Mouse (Mus musculus): Measurements from ENCODE around the gene Tbc1d14. TPM values are rescaled to one million over a fixed set of nuclear protein-coding genes. Genes with fewer than 3 reads are reported as not detected.

Gene Tbc1d14
- polyA plus RNA-seq, 1 experiment from 2014 or later = 15.7 TPM

DNA sequence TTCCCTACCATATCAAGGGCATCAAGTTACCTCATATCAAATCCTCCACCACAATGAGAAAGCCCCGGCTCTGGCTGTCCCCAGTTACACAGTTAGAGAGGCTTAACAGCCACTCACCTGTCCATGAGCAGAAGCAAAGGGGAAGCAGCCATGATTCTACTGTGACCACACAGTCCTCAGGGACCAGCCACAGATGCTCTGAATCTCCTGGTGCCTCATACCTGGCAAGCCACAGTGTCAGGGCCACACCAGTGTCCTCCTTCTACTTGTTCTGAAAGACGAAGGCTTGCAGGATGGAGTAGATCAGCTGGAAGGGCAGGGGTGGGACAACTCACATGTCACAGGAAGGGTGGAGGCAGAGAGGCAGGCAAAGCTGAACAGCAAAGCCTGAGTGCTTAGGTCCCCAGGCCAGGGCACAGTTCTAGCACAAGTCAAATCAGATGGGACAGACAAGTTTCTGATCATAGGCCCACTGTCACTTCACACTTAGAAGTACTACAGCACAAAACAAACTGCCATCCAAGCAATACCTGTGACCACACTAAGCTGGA is 39.9 kb downstream of the Tbc1d14 start:
- H3K27ac ChIP-seq (replicated peaks) = no peak overlapping the region
- no peaks in the 10 kb centered on the region for H3K27me3 ChIP-seq (replicated peaks)
- no peak overlapping the region for H3K4me2 ChIP-seq
- no peak for ATAC-seq (ENCODE audit: extremely low read depth, insufficient number of reproducible peaks, low FRiP score, low TSS enrichment)
- H3K4me1 ChIP-seq = peaks cover 35% of the 10 kb centered on the region
- H3K36me3 ChIP-seq = no peaks in the 10 kb centered on the region
- no peak overlapping the region for H3K9ac ChIP-seq
- H3K9me3 ChIP-seq = no peaks in the 10 kb centered on the region
- H3K4me3 ChIP-seq = no peak overlapping the region
- 62% methylated on average over 2 of the region's 2 CpGs for WGBS

GRCm38 (mm10) chr5:36552391-36552790 is 40.7 kb downstream of the Tbc1d14 start:
- Histone ChIP-seq H3K27me3 (replicated peaks) (no peaks in the 10 kb centered on the region), H3K9ac (no peak overlapping the region), H3K4me2 (no peak overlapping the region), H3K4me1 (peaks cover 28% of the 10 kb centered on the region), H3K27ac (replicated peaks) (no peak overlapping the region), H3K4me3 (no peak overlapping the region), H3K9me3 (no peaks in the 10 kb centered on the region), H3K36me3 (no peaks in the 10 kb centered on the region)
- ATAC-seq (ENCODE audit: extremely low read depth, insufficient number of reproducible peaks, low FRiP score, low TSS enrichment) = no peak
- 90% methylated on average over 4 of the region's 4 CpGs for WGBS

DNA sequence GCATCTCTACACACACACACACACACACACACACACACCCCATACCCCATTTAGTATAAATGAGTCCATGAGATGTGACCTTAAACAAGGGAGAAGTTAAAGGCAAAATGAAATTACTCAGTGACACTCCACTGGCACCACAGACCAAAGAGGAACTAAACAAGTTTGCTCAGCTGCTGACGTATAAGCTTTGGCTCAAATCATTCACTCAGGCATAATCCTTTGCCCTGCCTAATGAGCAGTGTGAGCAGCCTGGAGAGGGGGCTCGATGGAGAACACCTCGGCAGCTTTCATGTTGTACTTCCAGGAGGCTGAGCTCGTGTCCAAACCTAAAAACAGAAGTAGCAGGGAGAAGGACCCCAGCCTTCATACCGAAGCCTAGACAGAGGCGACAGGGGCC is 43.8 kb downstream of the Tbc1d14 start:
- Histone ChIP-seq H3K9me3 (no peaks in the 10 kb centered on the region), H3K4me2 (no peak overlapping the region), H3K36me3 (no peaks in the 10 kb centered on the region), H3K9ac (0 out of 2 replicates have a peak overlapping the region, but pooled peaks have one; percentile 44), H3K4me1 (peaks cover 17% of the 10 kb centered on the region), H3K27ac (replicated peaks) (no peak overlapping the region), H3K27me3 (replicated peaks) (no peaks in the 10 kb centered on the region), H3K4me3 (no peak overlapping the region)
- 53% methylated on average over 6 of the region's 6 CpGs for WGBS
- ATAC-seq (ENCODE audit: extremely low read depth, insufficient number of reproducible peaks, low FRiP score, low TSS enrichment) = no peak

DNA sequence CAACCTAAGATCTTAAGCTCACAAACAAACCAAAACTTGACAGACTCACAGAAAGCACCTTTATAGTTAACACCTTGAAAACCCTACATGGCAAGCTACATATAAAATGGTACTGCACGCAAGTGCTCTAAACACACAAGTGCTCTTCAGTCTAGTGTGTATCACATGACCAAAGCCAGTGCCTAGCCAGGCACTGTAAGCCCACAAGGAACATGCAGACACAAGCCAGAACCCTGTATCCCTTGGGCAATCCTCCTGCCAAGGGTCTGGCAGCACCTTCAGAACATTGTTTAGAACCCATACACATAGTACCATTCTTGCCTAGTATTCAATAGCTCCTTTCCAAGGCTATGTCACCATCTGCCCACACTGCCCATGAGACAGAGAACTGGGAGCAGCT is 48.3 kb downstream of the Tbc1d14 start:
- no peak for ATAC-seq (ENCODE audit: extremely low read depth, insufficient number of reproducible peaks, low FRiP score, low TSS enrichment)
- H3K4me1 ChIP-seq = peaks cover 5% of the 10 kb centered on the region
- no peak overlapping the region for H3K4me3 ChIP-seq
- H3K36me3 ChIP-seq = no peaks in the 10 kb centered on the region
- H3K27me3 ChIP-seq (replicated peaks) = no peaks in the 10 kb centered on the region
- no peak overlapping the region for H3K9ac ChIP-seq
- 78% methylated on average over 1 of the region's 1 CpGs for WGBS
- H3K9me3 ChIP-seq = no peaks in the 10 kb centered on the region
- H3K4me2 ChIP-seq = no peak overlapping the region
- H3K27ac ChIP-seq (replicated peaks) = no peak overlapping the region

DNA sequence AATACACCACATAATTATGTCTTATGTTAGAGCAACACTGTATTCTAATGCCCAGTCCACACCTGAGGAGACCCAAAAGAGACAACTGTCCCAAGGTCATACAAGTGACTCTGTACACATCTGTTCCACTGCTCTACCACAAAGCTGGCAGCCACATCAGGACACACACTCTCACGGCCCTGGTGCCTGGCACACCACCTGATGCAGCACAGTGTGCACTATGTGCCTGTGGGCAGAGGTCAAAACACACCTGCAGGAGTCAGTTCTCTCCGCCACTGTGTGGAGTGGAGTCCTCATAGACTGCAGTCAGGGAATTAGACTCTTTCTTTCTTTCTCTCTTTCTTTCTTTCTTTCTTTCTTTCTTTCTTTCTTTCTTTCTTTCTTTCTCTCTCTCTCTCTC is 52.1 kb downstream of the Tbc1d14 start:
- no peak for ATAC-seq (ENCODE audit: extremely low read depth, insufficient number of reproducible peaks, low FRiP score, low TSS enrichment)
- Histone ChIP-seq H3K36me3 (no peaks in the 10 kb centered on the region), H3K27ac (replicated peaks) (no peak overlapping the region), H3K27me3 (replicated peaks) (no peaks in the 10 kb centered on the region), H3K4me2 (no peak overlapping the region), H3K4me1 (no peaks in the 10 kb centered on the region), H3K4me3 (no peak overlapping the region), H3K9me3 (no peaks in the 10 kb centered on the region), H3K9ac (no peak overlapping the region)
- WGBS = 76% methylated on average over 2 of the region's 2 CpGs

DNA sequence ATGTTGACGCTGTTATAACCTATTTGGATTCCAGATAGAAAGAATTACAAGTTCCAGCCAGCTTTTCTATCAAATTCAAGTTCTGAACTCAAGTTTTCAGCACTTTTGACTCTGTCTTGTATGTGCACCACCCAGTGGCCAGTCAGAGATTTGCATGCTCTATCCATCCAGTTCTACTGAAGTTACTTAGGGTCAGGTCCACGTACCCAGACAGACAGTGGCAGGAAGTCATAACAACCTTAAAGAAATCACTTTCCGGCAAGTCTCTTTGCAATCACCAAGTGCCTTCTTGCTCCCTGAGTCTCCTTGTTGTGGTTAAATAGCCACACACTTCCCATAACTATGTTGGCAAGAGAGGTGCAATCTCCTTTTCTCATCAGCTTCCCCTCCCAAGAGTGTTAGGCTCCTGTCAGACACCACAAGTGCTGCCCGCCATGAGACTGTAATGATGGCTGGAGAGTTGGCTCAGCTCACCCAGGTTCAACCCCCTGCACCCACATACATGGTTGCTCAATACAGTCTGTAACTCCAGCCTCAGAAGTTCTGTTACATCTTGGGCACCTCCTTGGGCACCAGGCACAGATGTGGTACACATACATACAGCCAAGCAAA is 54.4 kb downstream of the Tbc1d14 start:
- H3K9me3 ChIP-seq = no peaks in the 10 kb centered on the region
- no peaks in the 10 kb centered on the region for H3K36me3 ChIP-seq
- ATAC-seq (ENCODE audit: extremely low read depth, insufficient number of reproducible peaks, low FRiP score, low TSS enrichment) = no peak
- H3K4me2 ChIP-seq = no peak overlapping the region
- 24% methylated on average over 4 of the region's 4 CpGs for WGBS
- H3K4me3 ChIP-seq = no peak overlapping the region
- H3K27me3 ChIP-seq (replicated peaks) = no peaks in the 10 kb centered on the region
- H3K4me1 ChIP-seq = peaks cover 7% of the 10 kb centered on the region
- no peak overlapping the region for H3K9ac ChIP-seq
- H3K27ac ChIP-seq (replicated peaks) = no peak overlapping the region

DNA sequence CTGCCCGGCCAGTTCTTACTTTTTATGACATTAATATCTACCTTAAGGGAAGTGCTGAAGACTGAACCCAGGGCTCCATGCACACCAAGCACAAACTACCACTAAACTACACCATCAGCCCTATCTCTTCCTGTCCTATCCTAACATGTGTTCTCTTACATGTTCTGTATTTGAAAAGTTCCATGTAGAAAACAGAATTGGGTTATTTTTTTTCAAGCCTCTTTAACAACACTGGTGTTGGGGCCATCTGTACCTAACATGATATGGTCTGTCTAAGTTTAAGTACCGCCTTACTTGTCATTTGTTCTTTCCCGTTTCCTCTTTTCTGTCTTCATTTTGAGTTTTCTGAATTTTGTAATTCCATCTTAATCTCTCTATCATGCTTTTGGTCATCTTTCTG is 56.7 kb downstream of the Tbc1d14 start:
- WGBS = 85% methylated on average over 3 of the region's 3 CpGs
- no peak for ATAC-seq (ENCODE audit: extremely low read depth, insufficient number of reproducible peaks, low FRiP score, low TSS enrichment)

DNA sequence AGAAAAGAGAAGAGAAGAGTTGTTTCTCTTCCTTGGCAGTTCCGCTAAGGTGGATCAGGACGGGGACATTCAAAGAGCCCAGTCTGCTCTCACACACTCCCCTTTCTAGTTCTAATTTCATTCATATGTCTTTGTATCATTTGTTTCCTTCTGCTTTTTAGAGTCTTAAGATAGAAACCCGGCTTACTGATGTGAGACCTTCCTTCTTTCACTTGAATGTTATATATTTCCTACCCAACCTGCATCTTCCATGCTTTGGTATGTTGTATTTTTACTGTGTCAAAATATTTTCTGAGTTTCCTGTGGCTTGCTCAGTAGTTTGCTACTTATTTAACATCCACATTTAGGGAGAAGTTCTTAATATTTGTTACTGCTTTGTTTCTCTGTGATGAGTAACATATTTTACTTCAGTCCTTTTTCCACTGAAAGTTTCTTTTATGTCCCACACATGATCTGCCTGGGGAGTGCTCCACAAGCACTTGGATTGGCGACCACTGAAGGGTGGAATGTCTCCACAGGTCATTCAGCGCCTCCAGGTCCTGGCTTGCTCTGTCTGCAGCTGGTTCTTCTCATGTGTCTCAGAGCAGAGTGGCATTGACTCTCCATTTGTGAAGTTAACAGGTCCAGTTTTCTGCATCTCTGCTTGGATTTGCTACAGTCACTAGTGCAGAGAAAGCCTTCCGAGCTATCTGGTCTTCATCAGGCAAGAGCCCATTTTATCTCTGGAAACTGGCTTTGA is 57.5 kb downstream of the Tbc1d14 start:
- H3K4me1 ChIP-seq = peaks cover 10% of the 10 kb centered on the region
- H3K27me3 ChIP-seq (replicated peaks) = no peaks in the 10 kb centered on the region
- H3K9me3 ChIP-seq = no peaks in the 10 kb centered on the region
- H3K27ac ChIP-seq (replicated peaks) = no peak overlapping the region
- H3K9ac ChIP-seq = no peak overlapping the region
- WGBS = 69% methylated on average over 6 of the region's 6 CpGs
- ATAC-seq (ENCODE audit: extremely low read depth, insufficient number of reproducible peaks, low FRiP score, low TSS enrichment) = no peak
- H3K36me3 ChIP-seq = no peaks in the 10 kb centered on the region
- no peak overlapping the region for H3K4me3 ChIP-seq
- H3K4me2 ChIP-seq = no peak overlapping the region

More for the DNA sequence above, 56.7 kb downstream of the Tbc1d14 start:
- Histone ChIP-seq H3K4me3 (no peak overlapping the region), H3K27ac (replicated peaks) (no peak overlapping the region), H3K9ac (no peak overlapping the region), H3K4me1 (peaks cover 7% of the 10 kb centered on the region), H3K9me3 (no peaks in the 10 kb centered on the region), H3K27me3 (replicated peaks) (no peaks in the 10 kb centered on the region), H3K4me2 (no peak overlapping the region), H3K36me3 (no peaks in the 10 kb centered on the region)

DNA sequence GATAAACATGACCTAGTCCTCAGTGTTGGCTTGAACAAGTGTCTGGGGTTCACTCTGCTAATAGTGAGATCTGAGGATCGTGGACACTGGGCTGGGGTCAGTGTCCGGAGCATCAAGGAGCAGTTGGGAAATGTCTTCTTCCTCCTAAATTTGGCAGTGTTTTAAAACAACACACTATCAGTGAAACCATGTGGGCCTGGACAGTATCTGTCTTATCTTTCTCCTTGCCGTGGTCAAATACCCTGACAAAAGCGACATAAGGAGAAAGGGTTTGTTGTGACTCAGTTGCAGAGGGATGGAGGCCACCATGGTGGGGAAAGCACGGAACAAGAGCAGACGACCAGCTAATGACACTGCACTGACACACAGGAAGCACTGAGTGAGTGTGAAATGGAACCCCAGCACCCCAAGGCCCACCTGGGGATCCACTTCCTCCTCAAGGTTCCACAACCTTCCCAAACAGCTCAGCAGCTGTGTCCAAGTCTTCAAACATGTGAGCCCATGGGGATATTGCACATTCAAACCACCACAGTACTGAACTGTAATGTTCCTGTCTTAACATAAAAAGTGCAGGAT is 58.5 kb downstream of the Tbc1d14 start:
- Histone ChIP-seq H3K27ac (replicated peaks) (no peak overlapping the region), H3K4me2 (no peak overlapping the region), H3K9me3 (no peaks in the 10 kb centered on the region), H3K4me3 (no peak overlapping the region), H3K36me3 (no peaks in the 10 kb centered on the region), H3K27me3 (replicated peaks) (no peaks in the 10 kb centered on the region), H3K9ac (no peak overlapping the region), H3K4me1 (peaks cover 18% of the 10 kb centered on the region)
- 34% methylated on average over 6 of the region's 6 CpGs for WGBS
- no peak for ATAC-seq (ENCODE audit: extremely low read depth, insufficient number of reproducible peaks, low FRiP score, low TSS enrichment)

- under 1% methylated on average over 28 of the region's 28 CpGs for WGBS
- no peaks in the 10 kb centered on the region for H3K9me3 ChIP-seq
These were observed 62.8 kb downstream of the Tbc1d14 start for GRCm38 (mm10) chr5:36530129-36530751.

DNA sequence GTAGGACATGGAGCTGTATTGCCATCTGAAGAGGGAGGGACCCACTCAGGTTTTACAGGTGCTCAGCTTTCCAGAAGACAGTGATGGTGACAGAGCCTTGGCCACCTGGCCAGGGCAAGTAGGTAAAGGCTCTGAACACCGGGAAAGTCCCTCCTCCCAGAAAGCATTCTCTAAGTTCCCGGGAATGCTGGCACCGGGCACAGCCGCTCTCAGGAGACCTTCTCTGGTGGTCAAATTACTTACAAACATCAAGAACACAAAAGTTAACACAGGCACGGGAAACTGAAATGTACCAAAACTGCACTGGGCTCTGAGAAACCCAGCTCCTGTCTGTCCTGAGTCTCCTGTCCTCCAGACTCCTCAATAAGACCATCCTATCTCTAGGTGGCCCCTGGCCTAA is 63.4 kb downstream of the Tbc1d14 start:
- 4% methylated on average over 5 of the region's 5 CpGs for WGBS
- H3K9ac ChIP-seq = peak overlapping the region; percentile 89
- H3K27ac ChIP-seq (replicated peaks) = peak overlapping the region; percentile 74

More at GRCm38 (mm10) chr5:36530129-36530751, 62.8 kb downstream of the Tbc1d14 start:
- peak; percentile 87 for ATAC-seq (ENCODE audit: extremely low read depth, insufficient number of reproducible peaks, low FRiP score, low TSS enrichment)
- Histone ChIP-seq H3K9ac (peak overlapping the region; percentile 89), H3K4me3 (peak overlapping the region; percentile 78), H3K4me2 (peak overlapping the region; percentile 94), H3K4me1 (peaks cover 40% of the 10 kb centered on the region), H3K36me3 (no peaks in the 10 kb centered on the region), H3K27me3 (replicated peaks) (no peaks in the 10 kb centered on the region), H3K27ac (replicated peaks) (peak overlapping the region; percentile 74)

More for the DNA sequence above, 63.4 kb downstream of the Tbc1d14 start:
- Histone ChIP-seq H3K4me2 (peak overlapping the region; percentile 94), H3K4me3 (peak overlapping the region; percentile 78), H3K4me1 (peaks cover 39% of the 10 kb centered on the region), H3K27me3 (replicated peaks) (no peaks in the 10 kb centered on the region), H3K36me3 (peaks cover 3% of the 10 kb centered on the region), H3K9me3 (no peaks in the 10 kb centered on the region)
- no peak; the same call in 1 of the 2 replicates for ATAC-seq (ENCODE audit: extremely low read depth, insufficient number of reproducible peaks, low FRiP score, low TSS enrichment)

All from heart, embryonic 13.5 days (tissue).